Mouse (Mus musculus) intestine, embryonic 14.5 days (tissue): ENCODE measurements around the gene Cep41. TPM values are rescaled to one million over a fixed set of nuclear protein-coding genes. Genes with fewer than 3 reads are reported as not detected.

Experiments used
- ATAC-seq: fragments of 200-750 bp; cut with Nextera tagmentation; replicated peaks from 2 replicates; pipeline ENCODE4 v1.8.0; 2017; ENCODE audit warnings: low read depth, moderate number of reproducible peaks, moderate TSS enrichment, moderate library complexity; ENCODE audit not compliant: low FRiP score, low TSS enrichment
- DNase-seq: peaks from one replicate; pipeline ENCODE4 v3.0.0-alpha.2; 2018; ENCODE audit warnings: low spot score
- H3K27ac ChIP-seq: fragments of 300-500 bp; sonication (generic); 2 replicates; pipeline ENCODE4 v1.5.1; 2014; ENCODE audit warnings: low read depth, mild to moderate bottlenecking, control low read depth
- H3K27me3 ChIP-seq: fragments of 300-500 bp; sonication (generic); replicated peaks from 2 replicates; pipeline ENCODE4 v1.6.1; 2014; ENCODE audit warnings: low read length, control low read depth; ENCODE audit not compliant: control insufficient read depth, insufficient read depth
- H3K36me3 ChIP-seq: fragments of 300-500 bp; sonication (generic); 2 replicates; pipeline ENCODE4 v1.6.1; 2014; ENCODE audit warnings: low read length, control low read depth; ENCODE audit not compliant: control insufficient read depth, insufficient read depth
- H3K4me1 ChIP-seq: fragments of 300-500 bp; sonication (generic); replicated peaks from 2 replicates; pipeline ENCODE4 v1.6.1; 2014; ENCODE audit warnings: low read length, control low read depth, mixed read lengths; ENCODE audit not compliant: control insufficient read depth, insufficient read depth
- H3K4me2 ChIP-seq: fragments of 300-500 bp; sonication (generic); 2 replicates; pipeline ENCODE4 v1.6.1; 2014; ENCODE audit warnings: low read length
- H3K4me3 ChIP-seq: fragments of 300-500 bp; sonication (generic); 2 replicates; pipeline ENCODE4 v1.5.1; 2014; ENCODE audit warnings: low read depth, low read length, control low read depth, mixed read lengths
- H3K9ac ChIP-seq: fragments of 300-500 bp; sonication (generic); 2 replicates; pipeline ENCODE4 v1.6.1; 2014; ENCODE audit warnings: mild to moderate bottlenecking, low read length
- H3K9me3 ChIP-seq: fragments of 300-500 bp; sonication (generic); 2 replicates; pipeline ENCODE4 v1.6.1; 2016; ENCODE audit warnings: low read length, control low read depth; ENCODE audit not compliant: control insufficient read depth
- WGBS: fragments of 180-500 bp; shearing (Covaris S2); extraction: QIAGEN DNeasy Blood & Tissue Kit; methylation state at CpG from one replicate; pipeline ENCODE4 v1.1.7; 2014; 5-methylcytosine and 5-hydroxymethylcytosine counted together
- microRNA counts: library from miRNA; unstranded; fragments of <30 nt; microRNA quantifications from one replicate; lab custom pipeline; 2016
- microRNA-seq: library from miRNA; unstranded; fragments of <30 nt; microRNA quantifications from one replicate; pipeline ENCODE4, GENCODE M21; 2016
- polyA plus RNA-seq: library from polyadenylated mRNA; unstranded; fragments of >200 nt; fragmentation: Nextera tagmentation; extraction: Ambion mirVana; gene quantifications from 2 replicates; pipeline ENCODE4 v1.2.1, GENCODE M21; 2014

Gene Cep41
- polyA plus RNA-seq, 1 experiment from 2014 or later: 10.0 TPM

GRCm38 (mm10) chr6:30610710-30611109, 82.8 kb downstream of the Cep41 start, which contains the start of gene Cpa5:
Gene Cpa5, plus strand, starts transcription at chr6:30611010.
- no peaks in the 10 kb centered on the region for H3K36me3 ChIP-seq
- ATAC-seq: no peak
- H3K4me2 ChIP-seq: no peak within 1 kb of the TSS
- no peaks in the 10 kb centered on the region for H3K9me3 ChIP-seq
- no peaks in the 10 kb centered on the region for H3K27me3 ChIP-seq
- H3K4me3 ChIP-seq: no peak within 1 kb of the TSS
- 0 out of 2 replicates have a peak, but pooled peaks cover 1% of the 10 kb centered on the region for H3K4me1 ChIP-seq
- WGBS: 97% methylated on average over 7 of the region's 7 CpGs
- no peak within 1 kb of the TSS for H3K27ac ChIP-seq
- no peak for DNase-seq
- H3K9ac ChIP-seq: no peak within 1 kb of the TSS

GRCm38 (mm10) chr6:30605672-30606071, 87.9 kb downstream of the Cep41 start:
- no peaks in the 10 kb centered on the region for H3K9me3 ChIP-seq
- no peak overlapping the region for H3K27ac ChIP-seq
- H3K27me3 ChIP-seq: no peaks in the 10 kb centered on the region

GRCm38 (mm10) chr6:30605111-30605510, 88.4 kb downstream of the Cep41 start:
- H3K4me1 ChIP-seq: no peaks in the 10 kb centered on the region
- WGBS: 85% methylated on average over 4 of the region's 4 CpGs
- H3K27ac ChIP-seq: peak overlapping the region; percentile 43; the same call in 1 of the 2 replicates
- no peaks in the 10 kb centered on the region for H3K9me3 ChIP-seq
- ATAC-seq: no peak
- no peak overlapping the region for H3K4me2 ChIP-seq
- DNase-seq: no peak
- no peaks in the 10 kb centered on the region for H3K36me3 ChIP-seq
- H3K4me3 ChIP-seq: no peak overlapping the region
- no peak overlapping the region for H3K9ac ChIP-seq
- no peaks in the 10 kb centered on the region for H3K27me3 ChIP-seq

More at GRCm38 (mm10) chr6:30605672-30606071, 87.9 kb downstream of the Cep41 start:
- no peak overlapping the region for H3K9ac ChIP-seq
- WGBS: 61% methylated on average over 5 of the region's 5 CpGs
- DNase-seq (no peak), ATAC-seq (no peak)
- no peak overlapping the region for H3K4me2 ChIP-seq
- no peaks in the 10 kb centered on the region for H3K4me1 ChIP-seq
- H3K4me3 ChIP-seq: no peak overlapping the region
- no peaks in the 10 kb centered on the region for H3K36me3 ChIP-seq

GRCm38 (mm10) chr6:30604342-30604867, 89.1 kb downstream of the Cep41 start:
- Histone ChIP-seq H3K9me3 (no peaks in the 10 kb centered on the region), H3K27ac (no peak overlapping the region), H3K9ac (no peak overlapping the region), H3K36me3 (no peaks in the 10 kb centered on the region), H3K4me3 (no peak overlapping the region), H3K27me3 (no peaks in the 10 kb centered on the region), H3K4me1 (no peaks in the 10 kb centered on the region), H3K4me2 (no peak overlapping the region)
- WGBS: 62% methylated on average over 7 of the region's 7 CpGs
- no peak for ATAC-seq
- no peak for DNase-seq

MicroRNAs encoded within 50 kb of the gene (microRNA counts, 519-probe panel; counts per million panel counts)
- 3,884 counts per million, percentile 57 among the panel's probes with 10 or more counts for microRNA mmu-miR-335-3p (lab: Ali Mortazavi, UCI)
- 5,633 counts per million, percentile 94 among the panel's probes with 10 or more counts for microRNA mmu-miR-335-5p (lab: Ali Mortazavi, UCI)

Small RNAs within 50 kb of the gene (microRNA-seq; reads per million reads assigned to microRNA genes)
- gene Mir335: 64,910 reads per million, percentile 100 among the genes with 10 or more reads in this experiment

Other genes with a start within 250 kb of the Cep41 start
- 40.9 and 43.6 TPM in 2 replicates for gene Tmem209, start 184.0 kb downstream of the Cep41 start, polyA plus RNA-seq
- not detected in 2 replicates for gene Ssmem1, start 183.9 kb downstream of the Cep41 start, polyA plus RNA-seq
- 1.8 and 206 TPM in 2 replicates for gene Cpa2, start 152.2 kb downstream of the Cep41 start, polyA plus RNA-seq
- 0.73 and 0.93 TPM in 2 replicates for gene Cpa4, start 125.4 kb downstream of the Cep41 start, polyA plus RNA-seq
- gene Cpa5, start 82.7 kb downstream of the Cep41 start, polyA plus RNA-seq: 0.19 and 0.23 TPM in 2 replicates
- 2.6 and 167 TPM in 2 replicates for gene Cpa1, start 54.5 kb downstream of the Cep41 start, polyA plus RNA-seq
- 962 and 973 TPM in 2 replicates for gene Mest, start 29.8 kb upstream of the Cep41 start, polyA plus RNA-seq
- 22.9 and 23.5 TPM in 2 replicates for gene Copg2, start 203.0 kb upstream of the Cep41 start, polyA plus RNA-seq
- gene Tsga13, start 221.8 kb upstream of the Cep41 start, polyA plus RNA-seq: 0.24 and 0.62 TPM in 2 replicates